Mouse (Mus musculus): ENCODE measurements around the gene Gm10775.

DNA sequence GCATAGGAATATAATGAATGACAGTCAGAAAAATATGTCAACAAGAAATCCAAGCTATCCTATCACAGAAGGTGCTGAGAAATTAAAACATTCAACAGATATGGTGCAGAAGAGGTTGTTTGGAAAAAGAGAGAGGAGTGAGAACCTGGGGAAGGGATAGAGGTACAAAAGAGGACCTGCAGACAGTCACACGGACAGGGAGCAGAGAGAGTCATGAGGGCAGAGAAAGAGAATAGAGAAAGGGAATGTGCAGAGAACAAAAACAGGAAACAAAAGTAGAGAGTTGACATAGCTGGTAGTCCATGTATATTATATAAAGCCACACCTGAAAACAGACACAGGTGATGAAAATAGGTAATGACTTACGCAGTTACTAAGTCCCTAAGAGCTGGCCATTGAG, 32.7 kb upstream of the Gm10775 start:
- no peak for TF ChIP-seq CTCF (IDR thresholded peaks at IDR 0.05; ENCODE audit: low read depth, low read length)
- TF ChIP-seq POLR2A (IDR thresholded peaks at IDR 0.05; ENCODE audit: extremely low read depth, insufficient read depth, low read length) = no peak

Measured in liver, adult 2 months (tissue).